In genomic region chr6:146314304-146314703, GRCm38 (mm10) we compare ENCODE assay signal across 21 mouse cellular contexts.
"Had no signal": no experiment of that assay in that cellular context is flagged by ENCODE, and none has a peak within 500 bp of the region (broad histone marks: within the 10 kb centered on the region; RNA-seq: fewer than 3 reads in every experiment).

No protein-coding gene starts in this region.

- H3K27ac ChIP-seq: heart, adult 2 months; heart, embryonic 13.5 days; heart, embryonic 15.5 days; hindbrain, embryonic 13.5 days; hindbrain, embryonic 15.5 days; intestine, embryonic 15.5 days; layer of hippocampus, adult 2 months; left cerebral cortex, adult 2 months; limb, embryonic 13.5 days; limb, embryonic 15.5 days; liver, embryonic 12.5 days; liver, embryonic 14.5 days had no signal

- ATAC-seq: intestine, embryonic 15.5 days; intestine, postnatal 0 days; liver, embryonic 12.5 days had no signal

- DNase-seq: gastrocnemius, postnatal 10 days; gastrocnemius, postnatal 25 days; heart, adult 11 months; heart, adult 2 months; heart, postnatal 14 days; heart, postnatal 36 days; kidney, postnatal 10 days; kidney, postnatal 4 days; left cerebral cortex, postnatal 4 days had no signal

- H3K4me3 ChIP-seq: heart, adult 2 months; heart, embryonic 13.5 days; heart, embryonic 15.5 days; hindbrain, embryonic 13.5 days; hindbrain, embryonic 15.5 days; intestine, embryonic 15.5 days; layer of hippocampus, adult 2 months; left cerebral cortex, adult 2 months; limb, embryonic 13.5 days; limb, embryonic 15.5 days; liver, embryonic 12.5 days had no signal
